Mouse (Mus musculus) megakaryocyte progenitor cell, adult 5-6 weeks (primary cell): ENCODE results near the gene Pgm5. TPM values are rescaled to one million over a fixed set of nuclear protein-coding genes. Genes with fewer than 3 reads are reported as not detected.

Experiments
- ATAC-seq: replicated peaks from 2 replicates; pipeline ENCODE4 v1.8.0; 2016; ENCODE audit warnings: mild to moderate bottlenecking, moderate TSS enrichment, inconsistent platforms; ENCODE audit not compliant: poor library complexity
- total RNA-seq, 2 experiments: library from RNA; stranded (forward) in 1 of 2; stranded (reverse) in 1 of 2; fragments of 157-497, 149-512 nt in 1 of 2; fragments of 200-1000 nt in 1 of 2; gene quantifications; 2 replicates each; pipeline versions ENCODE4 v1.2.3 to v1.2.4; 2015 to 2017

The Pgm5 gene
- total RNA-seq, 2 experiments from 2014 or later, result not detected

DNA sequence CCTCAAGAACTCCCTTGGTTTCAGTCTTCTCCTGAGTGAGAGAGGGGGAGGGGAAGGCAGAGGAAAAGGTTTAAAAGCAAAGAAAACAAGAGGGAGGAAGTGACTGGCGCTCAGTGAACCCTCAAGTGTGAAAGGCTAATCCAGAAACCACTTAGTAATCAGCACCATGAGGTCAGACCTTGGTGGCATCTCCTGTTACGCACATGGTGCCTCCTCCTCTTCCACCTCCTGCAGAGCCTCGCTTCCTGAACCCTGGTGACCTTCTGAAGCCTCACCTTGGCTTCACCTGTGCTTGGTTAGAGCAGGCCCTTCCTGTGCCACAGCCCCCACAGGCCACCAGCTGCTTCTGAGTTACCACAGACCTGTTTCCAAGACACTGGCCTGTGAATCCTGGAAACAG is 190.1 kb downstream of the Pgm5 start:
- no peak for ATAC-seq

GRCm38 (mm10) chr19:24667527-24667926 is 194.1 kb downstream of the Pgm5 start:
- no peak for ATAC-seq

DNA sequence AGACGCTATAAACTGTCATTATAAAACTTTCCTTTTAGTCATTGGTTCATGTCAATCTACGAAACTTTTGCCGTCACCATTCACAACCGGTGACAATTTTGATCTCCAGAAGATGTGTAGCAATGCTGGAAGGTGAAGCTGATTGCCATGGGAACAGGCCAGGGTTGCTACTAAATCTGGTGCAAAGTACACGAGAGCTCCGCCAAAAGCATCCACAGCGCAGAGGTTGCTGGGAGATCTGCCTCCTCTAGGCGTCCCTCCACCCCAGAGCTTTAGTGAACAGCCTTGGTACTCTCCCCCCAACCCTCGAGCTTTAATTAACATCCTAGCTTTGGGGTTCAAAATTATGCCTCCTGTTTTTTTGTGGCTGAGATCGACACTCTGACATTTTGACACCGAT is 195.9 kb downstream of the Pgm5 start:
- no peak for ATAC-seq

DNA sequence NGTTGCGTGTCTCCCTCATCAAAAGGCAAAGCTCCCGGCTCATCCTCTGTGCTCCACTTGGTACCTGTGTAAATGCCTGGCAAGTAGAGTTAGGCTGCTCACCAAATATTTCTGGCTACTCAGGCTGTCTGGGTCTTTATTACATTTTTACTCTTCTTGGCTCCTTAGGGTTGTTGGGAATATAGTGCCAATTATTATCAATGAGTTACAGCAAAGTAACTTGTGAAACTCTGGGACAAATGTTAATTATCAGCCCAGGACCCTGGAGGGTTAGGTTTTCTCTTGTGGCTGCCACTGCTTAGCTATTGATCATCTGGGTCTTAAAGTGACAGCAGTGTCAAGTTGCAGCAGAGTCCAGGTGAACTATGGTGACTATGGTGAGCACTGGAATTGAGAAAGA is 199.3 kb downstream of the Pgm5 start:
- ATAC-seq, result no peak

- no peak for ATAC-seq
These were observed 204.7 kb downstream of the Pgm5 start for GRCm38 (mm10) chr19:24656981-24657380.

DNA sequence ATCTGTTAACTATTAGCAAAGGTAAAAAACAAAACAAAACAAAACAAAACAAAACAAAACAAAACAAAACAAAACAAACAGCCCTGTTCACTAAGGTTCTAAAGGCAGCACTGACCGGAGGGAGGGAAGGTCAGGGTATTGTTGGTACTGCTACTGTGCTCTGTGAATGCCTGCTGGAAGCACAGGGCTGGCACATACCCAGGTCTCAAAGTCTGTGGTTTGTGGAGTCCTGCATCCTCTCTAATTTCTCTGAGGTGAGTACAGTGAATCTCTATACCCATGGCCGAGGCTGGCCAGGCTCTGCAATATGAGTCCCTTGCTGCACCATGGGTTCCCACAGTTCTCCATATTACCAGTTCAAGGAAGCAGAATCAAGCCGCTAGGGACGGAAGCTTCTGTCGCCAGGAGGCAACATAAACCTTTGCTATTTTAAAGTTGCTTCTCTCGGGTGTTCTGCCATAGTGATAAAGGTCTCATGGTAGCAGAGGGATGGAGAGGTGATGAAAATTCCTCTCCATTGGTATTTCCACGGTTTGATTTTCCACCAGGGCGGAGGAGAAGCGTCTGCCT is 208.3 kb downstream of the Pgm5 start:
- ATAC-seq, result no peak

DNA sequence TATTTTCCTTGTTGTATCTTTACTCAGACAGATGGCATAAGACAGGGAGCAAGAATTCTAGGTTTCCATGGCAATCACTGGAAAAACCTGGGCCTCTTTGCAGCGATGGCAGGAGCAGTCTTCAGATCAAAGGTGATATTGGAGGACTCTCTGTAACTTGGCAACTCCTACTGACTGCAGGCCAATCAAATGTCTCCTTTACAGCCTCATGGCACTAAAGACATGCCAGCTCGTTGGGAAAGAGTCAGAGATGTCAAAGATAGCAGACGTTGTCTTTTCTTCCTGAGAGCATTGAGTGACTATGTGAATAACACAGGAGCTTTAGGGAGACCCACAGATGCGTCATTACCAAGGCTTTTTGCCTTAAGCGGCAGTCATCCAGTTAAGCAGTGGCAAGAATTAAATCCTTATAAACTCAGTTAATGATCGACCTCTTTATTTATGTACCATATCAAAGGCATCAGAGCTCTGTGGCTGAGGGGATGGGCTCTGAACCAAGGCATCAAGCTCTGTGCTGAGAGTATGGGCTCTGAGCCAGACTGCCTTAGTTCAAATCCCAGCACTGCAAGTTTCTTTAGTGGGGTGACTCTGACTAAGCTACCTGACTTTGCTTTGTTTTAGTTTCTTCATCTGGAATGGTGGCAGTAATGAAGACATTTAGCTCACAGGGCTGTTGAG is 209.2 kb downstream of the Pgm5 start:
- ATAC-seq, result no peak

DNA sequence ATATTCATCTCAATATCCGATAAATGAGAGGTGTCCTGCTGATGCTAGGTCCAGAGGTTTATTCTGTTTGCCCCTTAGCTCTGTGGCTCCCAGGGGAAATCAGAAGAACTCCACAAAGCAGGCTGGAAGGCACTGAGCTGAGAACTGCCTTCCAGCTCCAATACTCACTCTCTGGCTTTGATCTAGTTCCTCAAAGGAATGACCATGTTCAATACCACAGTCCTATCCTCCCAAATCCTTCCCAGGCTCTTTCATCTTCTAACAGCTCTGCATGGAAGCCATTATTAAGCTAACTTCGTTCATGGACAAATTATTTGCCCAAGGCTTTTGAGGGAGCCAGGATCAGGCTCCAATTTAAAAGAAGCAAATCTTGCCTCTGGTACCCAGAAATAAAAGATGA is 210.1 kb downstream of the Pgm5 start:
- ATAC-seq, result no peak

GRCm38 (mm10) chr19:24650428-24650827 is 211.2 kb downstream of the Pgm5 start:
- no peak for ATAC-seq

GRCm38 (mm10) chr19:24648016-24648415 is 213.6 kb downstream of the Pgm5 start:
- ATAC-seq, result no peak

DNA sequence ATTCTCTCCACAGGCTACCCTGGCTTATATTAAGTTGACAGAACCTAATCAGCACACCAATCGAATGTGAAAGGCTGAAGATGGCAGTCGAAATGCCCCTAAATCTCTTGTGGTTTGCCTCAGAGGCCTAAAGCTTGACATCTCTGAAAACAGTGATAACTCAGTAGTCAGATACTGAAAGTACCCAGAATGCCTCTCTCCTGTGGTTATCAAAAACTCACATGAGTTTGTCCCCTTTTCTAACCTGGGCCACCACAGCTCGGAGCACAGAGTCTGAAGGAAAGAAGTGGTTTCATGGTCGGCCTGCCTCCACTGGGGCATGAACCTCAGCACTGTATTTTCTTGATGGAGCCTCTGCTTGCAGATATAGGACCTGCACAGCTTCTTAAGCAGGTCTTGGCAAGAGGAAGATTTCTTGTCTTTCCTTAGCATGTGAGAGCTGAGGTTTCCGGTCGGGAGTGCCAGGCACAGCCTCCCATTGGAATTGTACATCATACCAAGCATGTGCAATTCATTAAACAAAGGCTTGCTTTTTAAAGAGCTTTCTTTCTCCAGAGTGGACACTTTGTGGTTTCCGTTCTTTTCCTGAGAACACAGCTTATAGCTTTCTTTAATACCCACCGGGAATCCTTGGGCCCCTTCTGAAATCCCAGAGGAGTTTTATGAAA is 215.4 kb downstream of the Pgm5 start:
- 0 out of 2 replicates have a peak, but pooled peaks have one; percentile 11 for ATAC-seq

DNA sequence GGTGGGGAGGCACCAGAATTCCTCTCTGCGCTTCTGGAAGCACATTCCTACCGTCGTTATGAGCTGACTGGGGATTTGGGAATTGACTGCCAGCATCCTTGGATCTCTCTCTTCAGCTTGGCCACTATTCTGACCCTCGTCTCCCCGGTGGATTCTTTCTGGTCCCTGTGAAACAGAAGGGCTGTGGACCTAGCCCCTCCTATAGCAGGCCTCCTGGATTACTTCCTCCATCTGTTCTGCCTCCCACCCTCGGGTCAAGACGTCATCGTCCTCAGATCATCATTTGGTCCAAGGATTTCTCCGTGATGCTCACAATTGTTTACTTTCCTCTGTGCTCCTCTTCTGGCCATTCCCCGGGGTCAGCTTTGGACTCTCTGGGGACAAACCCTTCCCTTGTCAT is 216.7 kb downstream of the Pgm5 start:
- no peak for ATAC-seq

- no peak for ATAC-seq
These were observed 220.7 kb downstream of the Pgm5 start for GRCm38 (mm10) chr19:24640982-24641381.

- no peak for ATAC-seq
These were observed 223.7 kb downstream of the Pgm5 start for GRCm38 (mm10) chr19:24637988-24638387.

DNA sequence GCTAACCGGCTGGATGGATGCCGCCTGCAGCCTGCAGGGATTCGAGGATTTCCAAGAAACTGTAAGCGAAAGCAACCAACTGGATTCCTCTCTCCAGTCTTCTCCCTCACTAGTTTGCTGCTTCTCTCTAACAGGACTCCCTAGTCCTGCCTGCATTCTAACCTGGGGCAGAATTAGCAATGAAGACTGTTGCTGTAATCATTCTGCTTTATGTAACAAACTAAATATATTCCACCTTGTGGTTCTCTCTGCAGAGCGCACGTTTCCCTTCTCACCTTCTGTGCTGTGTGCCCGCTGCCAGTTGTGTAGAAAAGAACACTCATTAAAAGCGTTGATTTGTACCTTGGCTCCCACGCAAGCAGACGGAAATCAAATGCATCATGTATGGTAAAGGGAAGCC is 225.0 kb downstream of the Pgm5 start:
- no peak for ATAC-seq

GRCm38 (mm10) chr19:24634602-24635001 is 227.1 kb downstream of the Pgm5 start:
- peak; percentile 99 for ATAC-seq

Other genes with a start within 250 kb of the Pgm5 start
- gene Tmem252, start 187.8 kb downstream of the Pgm5 start, total RNA-seq (2015), result not detected in 2 replicates
- not detected in 2 replicates for gene Tmem252, start 187.8 kb downstream of the Pgm5 start, total RNA-seq (2017)
- 297 and 299 TPM in 2 replicates for gene Gm10053, start 13.8 kb upstream of the Pgm5 start, total RNA-seq (2015)
- 181 and 246 TPM in 2 replicates for gene Gm10053, start 13.8 kb upstream of the Pgm5 start, total RNA-seq (2017)
- 0.17 TPM in 1 of 2 replicates, not detected in the other for gene Foxd4, start 39.3 kb upstream of the Pgm5 start, total RNA-seq (2015)
- gene Foxd4, start 39.3 kb upstream of the Pgm5 start, total RNA-seq (2017), result not detected in 2 replicates
- 20.2 and 21.9 TPM in 2 replicates for gene Cbwd1, start 99.8 kb upstream of the Pgm5 start, total RNA-seq (2015)
- gene Cbwd1, start 99.8 kb upstream of the Pgm5 start, total RNA-seq (2017), result 41.9 and 44.6 TPM in 2 replicates
- gene Dock8, start 137.7 kb upstream of the Pgm5 start, total RNA-seq (2015), result 81.8 and 91.6 TPM in 2 replicates
- 40.7 and 45.9 TPM in 2 replicates for gene Dock8, start 137.7 kb upstream of the Pgm5 start, total RNA-seq (2017)